Mouse (Mus musculus) left cerebral cortex, adult 2 months (tissue): ENCODE data around the gene Tpi1. TPM values are rescaled to one million over a fixed set of nuclear protein-coding genes. Genes with fewer than 3 reads are reported as not detected.
A peak's percentile ranks its signal among the peaks of the same experiment; 100 is the strongest.
"Not testable (repeated sequence)": the region's sequence is repeated elsewhere in the genome, so short reads cannot be mapped to it uniquely, and the experiment has no call there.

Experiments
- DNase-seq, 2 experiments: peaks; one replicate each; pipeline ENCODE4 v3.0.0; 2021 to 2022; ENCODE audit warnings: low spot score in 2 of 2, mixed read lengths in 1 of 2; ENCODE audit errors: extremely low spot score in 1 of 2
- H3K27ac ChIP-seq: fragments of 200-600 bp; 2 replicates; pipeline ENCODE4 v1.8.1; 2022
- H3K4me3 ChIP-seq: fragments of 200-600 bp; 2 replicates; pipeline ENCODE4 v1.8.1; 2022
- CTCF ChIP-seq: fragments of 200-600 bp; IDR thresholded peaks from 2 replicates; pipeline ENCODE4 v1.8.1; 2022; ENCODE audit warnings: antibody characterized with exemption, mild to moderate bottlenecking, moderate library complexity
- intact Hi-C: fragments of 180-260 bp; cut with DNase I; formaldehyde crosslinking; loops from one replicate; pipeline ENCODE4 v1.15.1; 2025
- total RNA-seq, 2 experiments: library from RNA; stranded (reverse); gene quantifications; 2 replicates each; pipeline ENCODE4 v1.2.3; 2021

The Tpi1 gene
- total RNA-seq, 2 experiments from 2014 or later: 734 to 769 TPM

- H3K4me3 ChIP-seq: peak overlapping the region; percentile 90
- no peak for TF ChIP-seq CTCF
- intact Hi-C loops: loop anchor here (1.0 kb wide), 1 partner anchor 14 kb away; no protein-coding TSS in a partner anchor
- DNase-seq: no peak
- peak overlapping the region; percentile 95 for H3K27ac ChIP-seq
Measured at GRCm38 (mm10) chr6:124814448-124814847, 352 bp upstream of the Tpi1 start.

GRCm38 (mm10) chr6:124813496-124813895 lies 600 bp downstream of the Tpi1 start:
- peak; percentile 70 to 74 for DNase-seq
- Histone ChIP-seq H3K27ac (peak overlapping the region; percentile 95), H3K4me3 (peak overlapping the region; percentile 90)
- intact Hi-C loops: no loop called here
- TF ChIP-seq CTCF: no peak

DNA sequence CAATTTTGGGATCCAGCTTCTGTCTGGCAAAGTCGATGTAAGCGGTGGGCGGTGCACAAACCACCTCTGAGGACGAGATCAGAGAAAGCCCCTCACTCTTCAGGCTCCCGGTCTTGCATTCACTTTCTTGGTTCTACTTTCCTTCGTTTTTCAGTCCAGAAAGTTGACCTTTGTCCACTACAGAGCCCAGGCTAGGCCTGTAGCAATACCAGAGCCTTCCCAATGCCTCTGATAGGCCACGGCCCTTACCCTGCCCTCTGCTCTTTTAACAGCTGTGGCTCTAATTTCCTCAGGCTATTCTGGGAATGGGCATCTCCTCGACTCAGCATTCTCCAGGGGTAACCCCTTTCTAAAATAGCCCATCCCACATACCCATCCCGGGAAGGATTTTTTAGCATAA lies 1.2 kb downstream of the Tpi1 start:
- Histone ChIP-seq H3K27ac (peak overlapping the region; percentile 95), H3K4me3 (peak overlapping the region; percentile 90)
- no peak for DNase-seq
- no peak for TF ChIP-seq CTCF
- intact Hi-C loops: no loop called here

- Histone ChIP-seq H3K27ac (no peak overlapping the region; the same call in 1 of the 2 replicates), H3K4me3 (peak overlapping the region; percentile 90)
- intact Hi-C loops: no loop called here
- no peak for TF ChIP-seq CTCF
- no peak for DNase-seq
Measured at GRCm38 (mm10) chr6:124811701-124812560, 2.2 kb downstream of the Tpi1 start.

DNA sequence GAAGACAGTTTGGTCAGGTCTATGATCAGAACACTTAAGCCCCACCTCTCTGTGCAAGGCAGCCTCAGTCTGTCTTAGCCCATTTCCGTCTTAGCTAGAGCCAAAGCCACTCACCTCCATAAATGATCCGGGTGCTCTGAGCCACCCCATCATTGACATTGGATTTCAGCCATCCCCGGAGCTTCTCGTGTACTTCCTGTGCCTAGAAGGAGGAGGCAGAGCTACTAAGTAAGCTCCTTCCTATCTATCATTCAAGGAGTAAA lies 2.8 kb downstream of the Tpi1 start:
- no peak overlapping the region for H3K27ac ChIP-seq
- no peak for TF ChIP-seq CTCF
- no peak overlapping the region for H3K4me3 ChIP-seq
- intact Hi-C loops: no loop called here
- DNase-seq: no peak

- H3K4me3 ChIP-seq, intact Hi-C loops, H3K27ac ChIP-seq, DNase-seq: not testable (repeated sequence)
Measured at GRCm38 (mm10) chr6:124810566-124811402, 3.3 kb downstream of the Tpi1 start.

DNA sequence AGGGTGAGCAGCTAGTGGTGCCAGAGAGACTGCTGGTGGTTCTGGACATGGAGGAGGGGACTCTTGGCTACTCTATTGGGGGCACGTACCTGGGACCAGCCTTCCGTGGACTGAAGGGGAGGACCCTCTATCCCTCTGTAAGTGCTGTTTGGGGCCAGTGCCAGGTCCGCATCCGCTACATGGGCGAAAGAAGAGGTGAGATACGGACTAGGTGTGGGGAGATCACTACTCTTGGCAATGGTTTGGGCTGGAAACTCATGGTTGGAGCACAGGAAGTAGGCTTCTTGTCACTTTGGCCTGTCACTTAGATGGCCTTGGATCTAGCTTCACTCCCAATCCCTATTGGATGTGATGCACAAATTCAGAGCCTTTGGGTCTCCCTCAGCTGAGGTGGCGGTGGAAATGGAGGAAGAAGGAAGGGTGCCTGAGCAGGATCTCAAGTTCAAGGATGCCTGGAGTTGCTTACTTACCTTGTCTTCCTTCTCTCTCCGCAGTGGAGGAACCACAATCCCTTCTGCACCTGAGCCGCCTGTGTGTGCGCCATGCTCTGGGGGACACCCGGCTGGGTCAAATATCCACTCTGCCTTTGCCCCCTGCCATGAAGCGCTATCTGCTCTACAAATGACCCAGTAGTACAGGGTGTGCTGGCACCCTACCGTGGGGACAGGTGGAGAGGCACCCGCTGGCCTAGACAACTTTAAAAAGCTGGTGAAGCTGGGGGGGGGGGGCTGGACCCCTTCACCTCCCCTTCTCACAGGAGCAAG lies 4.1 kb downstream of the Tpi1 start:
- intact Hi-C loops: loop anchor here (1.0 kb wide), 1 partner anchor 41 kb away; the partner anchor contains the start of gene Eno2
- Histone ChIP-seq H3K4me3 (peak overlapping the region; percentile 53), H3K27ac (no peak overlapping the region)
- no peak for TF ChIP-seq CTCF
- no peak for DNase-seq

DNA sequence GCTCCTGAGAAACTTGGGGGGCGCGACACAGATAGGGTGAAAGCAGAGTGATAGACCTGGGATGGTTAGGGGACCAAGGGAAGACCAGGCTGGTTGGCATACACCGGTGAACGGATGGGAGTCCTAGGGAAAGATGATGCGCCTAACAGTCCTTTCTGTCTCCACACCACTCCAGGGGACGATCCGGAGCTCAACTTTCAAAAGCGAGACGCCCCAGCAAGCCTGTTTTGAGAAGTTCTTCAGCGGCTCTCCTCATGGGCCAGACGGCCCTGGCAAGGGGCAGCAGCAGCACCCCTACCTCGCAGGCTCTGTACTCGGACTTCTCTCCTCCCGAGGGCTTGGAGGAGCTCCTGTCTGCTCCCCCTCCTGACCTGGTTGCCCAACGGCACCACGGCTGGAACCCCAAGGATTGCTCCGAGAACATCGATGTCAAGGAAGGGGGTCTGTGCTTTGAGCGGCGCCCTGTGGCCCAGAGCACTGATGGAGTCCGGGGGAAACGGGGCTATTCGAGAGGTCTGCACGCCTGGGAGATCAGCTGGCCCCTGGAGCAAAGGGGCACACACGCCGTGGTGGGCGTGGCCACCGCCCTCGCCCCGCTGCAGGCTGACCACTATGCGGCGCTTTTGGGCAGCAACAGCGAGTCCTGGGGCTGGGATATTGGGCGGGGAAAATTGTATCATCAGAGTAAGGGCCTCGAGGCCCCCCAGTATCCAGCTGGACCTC lies 4.9 kb downstream of the Tpi1 start:
- peak; percentile 65 to 70 for DNase-seq
- peak; percentile 70 for TF ChIP-seq CTCF
- Histone ChIP-seq H3K27ac (peak overlapping the region; percentile 73), H3K4me3 (peak overlapping the region; percentile 53)
- intact Hi-C loops: loop anchor here (1.0 kb wide), 1 partner anchor 40 kb away; the partner anchor contains the start of gene Eno2

DNA sequence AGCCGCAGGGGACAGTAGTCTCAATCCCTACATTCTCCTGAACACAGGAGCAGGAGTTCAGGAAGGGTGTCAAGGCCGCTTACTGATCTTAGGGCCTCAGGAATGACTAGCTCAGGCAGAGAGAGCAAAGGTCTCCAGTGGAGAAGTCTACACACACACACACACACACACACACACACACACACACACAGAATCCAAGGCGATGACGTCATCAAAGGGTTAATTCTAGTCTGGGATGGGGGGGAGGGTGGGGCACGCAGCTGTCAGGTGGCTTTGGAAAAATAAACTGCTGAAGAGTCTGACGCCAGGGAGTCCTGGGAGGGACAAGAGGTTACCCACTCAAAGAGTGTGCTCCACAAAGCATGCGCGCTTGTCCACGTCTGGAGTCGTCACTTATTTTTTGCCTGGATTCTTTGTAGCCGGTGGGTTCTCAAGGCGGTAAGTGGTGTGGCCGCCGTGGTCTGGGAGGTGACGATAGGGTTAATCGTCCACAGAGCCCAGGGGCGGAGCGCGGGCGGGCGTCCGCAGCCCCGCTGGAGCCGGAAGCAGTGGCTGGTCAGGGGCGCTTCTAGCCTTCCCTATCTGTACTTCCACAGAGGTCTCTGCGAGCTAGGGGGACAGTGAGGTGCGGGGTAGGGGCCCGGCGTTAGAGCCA lies 5.6 kb downstream of the Tpi1 start, which contains the start of gene Spsb2:
Gene Spsb2, plus strand, starts transcription at position 304 of the 655 bp plus-strand sequence.
- no peak for TF ChIP-seq CTCF
- Histone ChIP-seq H3K27ac (peak within 1 kb of the TSS; percentile 98), H3K4me3 (peak within 1 kb of the TSS; percentile 53)
- intact Hi-C loops: loop anchor here (1.0 kb wide), 1 partner anchor 39 kb away; the partner anchor contains the start of gene Eno2
- peak in 1 of 2 experiments; percentile 44 for DNase-seq

- intact Hi-C loops: no loop called here
- Histone ChIP-seq H3K27ac (peak overlapping the region; percentile 77), H3K4me3 (no peak overlapping the region)
- no peak for DNase-seq
- no peak for TF ChIP-seq CTCF
Measured at GRCm38 (mm10) chr6:124807986-124808357, 6.1 kb downstream of the Tpi1 start.

- TF ChIP-seq CTCF: no peak
- Histone ChIP-seq H3K27ac (peak overlapping the region; percentile 98), H3K4me3 (no peak overlapping the region)
- intact Hi-C loops: no loop called here
- peak in 1 of 2 experiments; percentile 27 for DNase-seq
Measured at GRCm38 (mm10) chr6:124807366-124807765, 6.7 kb downstream of the Tpi1 start.
